Mouse (Mus musculus) hematopoietic stem cell, adult 5-6 weeks (primary cell): Measurements from ENCODE around the gene Dtnbp1. TPM values are rescaled to one million over a fixed set of nuclear protein-coding genes. Genes with fewer than 3 reads are reported as not detected.

ENCODE experiments used
- ATAC-seq, 2 experiments: fragments of 125-278 bp in 1 of 2; replicated peaks in 1 of 2; 2 replicates each; pipeline ENCODE4 v1.8.0; 2016 to 2017; ENCODE audit warnings: inconsistent platforms in 2 of 2, mild to moderate bottlenecking in 2 of 2, moderate number of reproducible peaks in 2 of 2, low read depth in 1 of 2, moderate TSS enrichment in 1 of 2; ENCODE audit not compliant: low FRiP score in 2 of 2, poor library complexity in 2 of 2, severe bottlenecking in 2 of 2, insufficient read depth in 1 of 2, low TSS enrichment in 1 of 2
- total RNA-seq: library from RNA; stranded (forward); fragments of 172-1452, 232-1000 nt; gene quantifications from 2 replicates; pipeline ENCODE4 v1.2.3, GENCODE M21; 2017

Dtnbp1 gene
- total RNA-seq, 1 experiment from 2014 or later = 121 TPM

GRCm38 (mm10) chr13:44977059-44977458 is 24.9 kb downstream of the Dtnbp1 start:
- no peak for ATAC-seq

- no peak for ATAC-seq
Observed at GRCm38 (mm10) chr13:44960542-44961291, 41.2 kb downstream of the Dtnbp1 start.

GRCm38 (mm10) chr13:44957049-44957448 is 44.9 kb downstream of the Dtnbp1 start:
- no peak for ATAC-seq

DNA sequence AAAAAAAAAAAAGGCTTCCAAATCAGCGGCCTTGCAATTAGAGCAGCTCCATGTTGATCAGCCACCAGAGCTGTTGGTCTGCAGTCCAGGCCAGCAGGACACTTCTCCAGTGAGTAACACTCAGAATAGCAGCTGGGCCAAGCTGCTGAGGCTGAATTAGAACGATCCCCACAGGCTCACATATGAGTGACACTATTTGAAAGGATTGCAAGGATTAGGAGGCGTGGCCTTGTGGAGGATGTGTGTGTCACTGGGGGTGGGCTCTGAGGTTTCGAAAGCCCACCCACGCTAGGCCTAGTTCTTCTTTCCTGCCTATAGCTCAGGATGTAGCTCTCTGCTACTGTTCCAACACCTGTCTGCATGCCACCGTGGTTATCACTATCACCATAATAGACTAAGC is 46.2 kb downstream of the Dtnbp1 start:
- ATAC-seq = no peak

- no peak for ATAC-seq
Observed at GRCm38 (mm10) chr13:44954232-44954568, 47.7 kb downstream of the Dtnbp1 start.

DNA sequence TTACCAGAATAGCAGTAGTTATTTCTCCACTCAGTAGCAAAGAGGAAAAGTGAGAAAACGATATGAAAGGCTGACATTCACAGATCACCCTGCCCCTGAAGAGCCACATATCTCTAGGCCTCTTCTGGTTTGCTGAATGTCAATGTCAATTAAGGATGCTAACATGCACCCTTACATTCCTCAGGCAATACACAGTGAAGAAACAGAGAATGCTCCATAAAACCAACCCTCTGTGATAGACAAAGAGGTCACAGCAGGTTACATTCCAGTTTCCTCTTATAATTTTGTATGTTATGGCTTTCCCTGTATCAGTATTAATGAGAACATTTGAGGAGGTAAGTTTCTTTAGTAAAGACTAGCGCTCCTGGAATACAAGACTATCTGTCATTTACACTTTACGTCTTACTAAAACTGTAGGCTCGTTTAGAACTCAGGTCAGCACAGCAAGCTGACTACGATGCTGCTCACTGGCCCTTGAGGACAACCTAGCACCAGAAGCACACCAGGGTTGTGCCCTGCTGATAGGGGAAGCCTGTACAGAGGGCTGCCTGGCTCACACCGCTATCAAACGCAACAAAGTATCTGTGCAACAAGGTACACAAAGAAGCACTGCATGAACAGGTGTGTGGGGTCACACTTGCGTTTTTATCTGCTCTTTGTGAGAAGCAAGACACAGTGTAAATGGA is 48.3 kb downstream of the Dtnbp1 start:
- ATAC-seq = no peak

DNA sequence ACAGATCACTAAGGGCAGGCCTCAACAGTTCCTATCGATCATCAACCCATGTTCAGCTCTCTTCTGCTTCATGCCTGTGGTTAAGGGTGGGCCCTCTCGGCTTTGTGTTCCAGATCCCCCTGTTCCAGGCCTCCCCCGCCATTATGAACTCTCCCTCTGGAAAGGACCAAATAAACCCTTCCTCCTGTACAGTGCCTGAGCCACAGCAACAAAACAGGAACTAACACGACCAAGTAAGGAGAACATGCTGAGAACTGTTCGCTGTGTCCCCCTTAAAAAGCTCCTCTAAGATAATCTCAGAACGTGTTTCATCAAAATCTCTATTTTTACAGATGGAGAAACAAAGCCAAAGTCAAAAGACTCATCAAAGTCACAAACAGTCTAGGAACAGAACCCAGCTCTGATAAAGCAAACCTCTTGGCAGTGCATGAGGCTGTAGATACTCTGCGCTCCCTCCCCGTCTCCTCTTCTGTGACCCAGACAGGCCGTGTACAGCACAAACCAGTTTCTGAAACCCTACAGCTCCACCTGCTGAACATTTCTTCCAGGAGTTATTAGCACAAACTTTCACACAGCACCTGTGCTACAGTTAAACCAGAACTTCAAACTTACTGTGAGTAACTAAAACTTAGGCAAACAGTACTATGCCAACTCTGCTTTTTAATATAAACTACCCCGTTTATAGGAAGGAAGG is 49.4 kb downstream of the Dtnbp1 start:
- peak; percentile 60 to 76 for ATAC-seq

DNA sequence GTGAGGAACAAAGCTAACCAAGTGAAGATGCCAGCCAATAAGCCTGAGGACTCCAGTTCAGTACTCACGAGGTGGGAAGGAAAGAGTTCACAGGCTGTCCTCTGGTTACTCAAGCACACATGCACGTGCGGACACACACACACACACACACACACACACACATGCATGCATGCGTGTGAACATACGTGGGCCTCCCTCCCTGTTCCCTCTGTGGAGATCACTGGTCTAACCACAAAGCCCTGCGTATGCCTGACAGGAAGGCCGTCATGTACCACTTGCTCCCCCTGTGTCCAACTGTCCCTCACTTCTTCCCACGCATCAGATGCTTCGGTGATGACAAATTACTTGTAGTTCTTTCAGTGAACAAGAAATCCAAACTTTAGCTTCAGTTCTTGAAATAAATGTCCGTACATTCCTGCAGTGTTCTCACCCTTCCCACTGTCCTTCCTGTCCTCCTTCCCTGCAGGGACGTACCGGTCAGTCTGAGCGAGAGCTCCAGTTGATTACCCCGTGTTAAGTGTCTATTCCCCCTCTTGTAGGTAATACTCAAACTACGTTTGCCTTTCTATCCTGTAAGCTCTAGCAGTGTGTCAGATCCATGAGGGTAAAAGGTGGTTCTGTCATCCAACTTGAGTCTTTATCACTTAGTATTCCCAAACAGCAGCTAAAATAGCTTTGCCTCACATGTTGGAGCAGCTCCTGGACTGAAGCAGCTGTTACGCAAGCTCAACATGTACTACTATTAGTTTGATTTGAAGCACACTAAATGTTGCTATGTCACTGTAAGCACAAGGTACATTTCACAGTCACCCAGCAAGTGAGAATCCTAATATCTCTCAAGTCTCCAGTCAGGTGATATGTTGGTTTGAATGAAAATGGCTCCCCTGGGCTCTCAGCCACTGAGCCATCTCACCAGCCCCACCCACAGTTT is 53.4 kb downstream of the Dtnbp1 start:
- no peak for ATAC-seq

GRCm38 (mm10) chr13:44946880-44947635 is 54.9 kb downstream of the Dtnbp1 start:
- no peak for ATAC-seq

DNA sequence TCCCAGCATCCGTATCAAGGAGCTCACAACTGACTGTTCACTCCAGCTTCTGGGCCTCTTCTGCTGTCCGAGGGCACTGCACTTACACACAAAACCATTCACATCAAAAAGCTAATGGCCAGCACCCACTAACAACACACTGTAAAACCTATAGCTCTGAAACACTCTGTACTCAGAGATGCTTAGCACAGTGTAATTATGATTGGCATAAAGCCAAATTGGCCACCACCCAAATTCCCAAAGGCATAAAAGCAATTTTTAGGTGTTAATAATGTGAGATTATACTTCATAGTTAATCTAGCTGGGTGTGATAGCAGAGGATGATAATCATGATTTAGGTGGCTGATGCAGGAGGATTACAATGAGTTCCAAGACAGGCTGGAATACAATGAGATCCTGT is 58.3 kb downstream of the Dtnbp1 start:
- no peak for ATAC-seq

GRCm38 (mm10) chr13:44939326-44940035 is 62.5 kb downstream of the Dtnbp1 start:
- no peak for ATAC-seq

- ATAC-seq = peak; percentile 77 to 87
Observed at GRCm38 (mm10) chr13:44937681-44938080, 64.3 kb downstream of the Dtnbp1 start.

DNA sequence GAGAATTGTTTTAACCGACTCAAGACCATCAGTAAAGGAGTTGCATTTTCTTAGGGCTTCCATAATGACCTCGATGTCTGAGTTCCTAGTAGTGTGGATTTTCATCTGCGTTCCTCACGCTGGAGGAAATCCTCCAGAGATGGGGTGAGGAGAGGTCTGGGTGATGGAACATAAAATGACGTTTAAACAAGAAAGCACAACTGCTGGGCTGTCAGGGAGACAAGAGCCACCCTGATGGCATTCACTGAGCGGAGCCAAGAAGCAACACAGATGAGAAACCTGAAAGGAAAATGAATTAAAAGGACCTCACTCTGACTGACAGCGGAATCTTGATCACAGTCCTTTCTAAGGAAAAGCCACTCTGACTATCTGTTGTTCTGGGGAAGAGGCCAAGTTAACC is 68.4 kb downstream of the Dtnbp1 start:
- no peak for ATAC-seq

- ATAC-seq = no peak
Observed at GRCm38 (mm10) chr13:44932307-44933264, 69.4 kb downstream of the Dtnbp1 start.

DNA sequence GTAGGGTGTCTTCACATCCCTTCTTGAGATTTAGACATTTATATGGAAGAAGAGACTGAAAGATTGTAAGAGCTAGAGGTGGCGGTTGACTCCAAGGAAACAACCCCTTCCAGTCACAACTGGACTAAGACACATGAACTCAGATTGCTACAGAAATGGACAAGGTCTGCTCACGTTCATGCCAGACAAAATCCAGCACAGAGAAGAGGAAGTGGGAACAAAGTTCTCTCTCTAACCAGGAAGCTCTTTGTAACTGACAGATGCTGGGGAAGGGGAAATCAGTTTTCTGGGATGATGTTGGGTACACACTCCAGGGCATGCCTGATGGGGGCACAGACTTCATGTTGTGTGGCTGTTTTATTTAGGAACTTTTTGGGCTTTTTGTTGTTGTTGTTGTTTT is 75.6 kb downstream of the Dtnbp1 start:
- no peak; a peak in 1 of 4 replicates for ATAC-seq
